Mouse (Mus musculus): ENCODE measurements around the gene Krt2. TPM values are rescaled to one million over a fixed set of nuclear protein-coding genes. Genes with fewer than 3 reads are reported as not detected.

Krt2 gene
- polyA plus RNA-seq, 1 experiment from 2014 or later = 0.21 TPM

DNA sequence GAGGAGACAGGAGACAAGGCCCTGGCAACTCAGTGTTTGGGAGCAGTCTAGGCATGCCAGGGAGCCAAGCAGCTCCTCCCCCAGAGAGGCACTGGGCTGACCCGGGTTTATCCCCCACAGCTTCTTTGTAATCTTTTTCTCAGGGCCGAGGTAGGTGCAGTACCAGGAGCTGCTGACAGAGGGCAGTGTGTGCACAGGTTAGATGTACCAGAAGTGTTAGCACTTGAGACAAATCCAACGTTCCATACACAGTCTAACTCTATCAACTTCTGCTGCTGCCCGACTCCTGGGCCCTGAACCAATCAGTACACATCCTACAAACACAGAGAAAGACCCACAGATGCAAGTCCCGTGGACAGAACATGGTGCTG lies 45.3 kb downstream of the Krt2 start:
- DNase-seq (ENCODE audit: low spot score) = peak; percentile 69

DNA sequence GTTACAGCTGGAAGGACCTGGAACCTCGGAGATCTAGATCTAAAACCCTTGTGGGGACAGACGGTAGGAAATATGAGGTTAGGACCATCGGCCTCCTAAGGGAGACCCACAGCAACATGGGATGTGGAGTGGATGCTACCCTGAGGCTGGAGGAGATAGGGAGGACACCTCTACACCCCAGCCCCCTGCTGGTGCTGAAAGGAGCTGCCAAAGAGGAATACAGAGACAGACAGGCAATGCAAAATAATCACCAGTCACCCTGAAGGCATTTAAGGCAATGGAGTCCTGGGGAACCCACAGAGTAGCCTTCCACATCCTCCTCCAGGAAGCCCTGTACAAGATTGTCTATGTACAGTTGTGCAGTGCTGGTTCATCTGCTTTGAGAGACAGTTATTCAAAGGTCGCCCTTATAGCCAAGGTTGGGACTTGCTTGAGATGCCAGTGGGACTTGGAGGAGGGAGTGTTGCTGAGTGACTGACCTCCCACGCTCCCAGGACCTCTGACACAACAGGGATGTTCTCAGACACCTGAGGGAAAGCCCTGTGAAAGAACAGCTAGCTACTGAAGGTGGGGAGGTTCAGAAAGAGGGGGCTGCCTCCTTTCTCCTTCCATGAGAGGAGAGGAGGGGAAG lies 45.8 kb downstream of the Krt2 start:
- DNase-seq (ENCODE audit: low spot score) = no peak

DNA sequence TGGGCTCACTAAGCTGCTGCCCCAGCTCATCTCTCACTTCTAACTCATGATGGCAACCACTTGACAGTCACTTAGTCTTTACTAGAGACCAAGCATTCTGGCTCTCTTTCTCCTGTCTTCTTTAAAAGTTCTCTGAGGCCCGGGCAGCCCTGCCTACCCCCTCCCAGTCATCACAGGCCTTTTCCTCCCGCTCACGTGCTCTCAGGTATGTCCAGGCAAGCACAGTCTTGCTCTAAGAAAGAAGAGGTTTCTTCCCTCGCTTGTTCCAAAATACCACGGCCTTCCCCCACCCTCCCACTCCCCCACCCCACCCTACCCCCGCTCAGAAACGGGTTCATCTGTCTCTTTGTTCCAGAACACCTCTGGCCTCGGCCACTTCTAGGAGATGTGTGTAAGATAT lies 47.7 kb downstream of the Krt2 start:
- no peak for DNase-seq (ENCODE audit: low spot score)

Other genes with a start within 250 kb of the Krt2 start
- gene Krt75, start 244.3 kb downstream of the Krt2 start, polyA plus RNA-seq (2015; fragmentation: Nextera tagmentation; extraction: Ambion mirVana) = 0.21 and 0.27 TPM in 2 replicates
- not detected in 2 replicates for gene Gm5414, start 190.0 kb downstream of the Krt2 start, polyA plus RNA-seq (2015; fragmentation: Nextera tagmentation; extraction: Ambion mirVana)
- gene Gm5478, start 170.8 kb downstream of the Krt2 start, polyA plus RNA-seq (2015; fragmentation: Nextera tagmentation; extraction: Ambion mirVana) = not detected in 2 replicates
- gene Krt6b, start 137.9 kb downstream of the Krt2 start, polyA plus RNA-seq (2015; fragmentation: Nextera tagmentation; extraction: Ambion mirVana) = 0.80 and 0.94 TPM in 2 replicates
- gene Krt6a, start 123.9 kb downstream of the Krt2 start, polyA plus RNA-seq (2015; fragmentation: Nextera tagmentation; extraction: Ambion mirVana) = 3.4 and 7.7 TPM in 2 replicates
- 110 and 117 TPM in 2 replicates for gene Krt5, start 105.3 kb downstream of the Krt2 start, polyA plus RNA-seq (2015; fragmentation: Nextera tagmentation; extraction: Ambion mirVana)
- 1.5 and 1.7 TPM in 2 replicates for gene Krt71, start 75.1 kb downstream of the Krt2 start, polyA plus RNA-seq (2015; fragmentation: Nextera tagmentation; extraction: Ambion mirVana)
- 0.50 and 0.61 TPM in 2 replicates for gene Krt72, start 31.7 kb downstream of the Krt2 start, polyA plus RNA-seq (2015; fragmentation: Nextera tagmentation; extraction: Ambion mirVana)
- gene Krt73, start 15.8 kb downstream of the Krt2 start, polyA plus RNA-seq (2015; fragmentation: Nextera tagmentation; extraction: Ambion mirVana) = 0.42 and 0.60 TPM in 2 replicates
- gene Krt1, start 32.6 kb upstream of the Krt2 start, polyA plus RNA-seq (2015; fragmentation: Nextera tagmentation; extraction: Ambion mirVana) = 0.45 and 0.65 TPM in 2 replicates
- 0.63 and 0.78 TPM in 2 replicates for gene Krt77, start 51.5 kb upstream of the Krt2 start, polyA plus RNA-seq (2015; fragmentation: Nextera tagmentation; extraction: Ambion mirVana)
- 0.51 and 0.74 TPM in 2 replicates for gene Krt76, start 74.8 kb upstream of the Krt2 start, polyA plus RNA-seq (2015; fragmentation: Nextera tagmentation; extraction: Ambion mirVana)
- 1.2 and 43.4 TPM in 2 replicates for gene Krt4, start 106.6 kb upstream of the Krt2 start, polyA plus RNA-seq (2015; fragmentation: Nextera tagmentation; extraction: Ambion mirVana)
- gene Krt79, start 122.2 kb upstream of the Krt2 start, polyA plus RNA-seq (2015; fragmentation: Nextera tagmentation; extraction: Ambion mirVana) = 0.71 and 0.74 TPM in 2 replicates
- gene Krt78, start 136.1 kb upstream of the Krt2 start, polyA plus RNA-seq (2015; fragmentation: Nextera tagmentation; extraction: Ambion mirVana) = 0.43 and 0.50 TPM in 2 replicates
- 1,106 and 1,123 TPM in 2 replicates for gene Krt8, start 186.3 kb upstream of the Krt2 start, polyA plus RNA-seq (2015; fragmentation: Nextera tagmentation; extraction: Ambion mirVana)
- gene Krt18, start 210.0 kb upstream of the Krt2 start, polyA plus RNA-seq (2015; fragmentation: Nextera tagmentation; extraction: Ambion mirVana) = 1,281 and 1,324 TPM in 2 replicates

All from thymus, postnatal 0 days (tissue).